Mouse (Mus musculus): Measurements from ENCODE around the gene Frmd4a.

- TF ChIP-seq CTCF (IDR thresholded peaks at IDR 0.05; ENCODE audit: insufficient read depth, low read length) = no peak
- no peak for TF ChIP-seq POLR2A (IDR thresholded peaks at IDR 0.05; ENCODE audit: borderline replicate concordance, extremely low read depth, low read depth, low read length)
Measured at GRCm38 (mm10) chr2:4260324-4261058, 243.0 kb downstream of the Frmd4a start.
